27 mouse cellular contexts compared by ENCODE assay signal in the genomic region with DNA sequence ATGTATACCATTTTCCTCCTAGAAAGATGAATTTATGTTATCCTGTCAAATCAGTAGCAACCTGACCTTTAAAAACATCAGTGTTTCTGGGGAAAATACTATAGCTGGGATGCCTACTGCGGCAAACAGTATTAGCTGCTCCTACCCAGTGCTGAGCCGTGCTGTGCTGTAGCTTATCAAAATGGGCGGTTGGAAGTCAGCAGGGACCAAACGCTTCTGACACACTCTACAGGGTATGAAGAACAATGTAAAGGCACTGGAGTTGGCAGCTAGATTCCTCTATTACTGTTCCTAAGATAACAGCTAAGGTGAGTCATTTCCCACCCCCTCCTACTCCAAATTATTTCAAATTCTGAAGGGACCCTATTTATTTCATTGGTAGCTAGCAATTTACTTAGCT. TPM values are rescaled to one million over a fixed set of nuclear protein-coding genes. Genes with fewer than 3 reads are reported as not detected.
DNase-seq lines count a peak whose midpoint lies in the region; ATAC-seq lines count a peak whose summit lies in the region.
"Had no signal": no experiment of that assay in that cellular context is flagged by ENCODE, and none has a peak within 500 bp of the region (broad histone marks: within the 10 kb centered on the region; RNA-seq: fewer than 3 reads in every experiment).

No protein-coding gene starts in this region.

- H3K4me3 ChIP-seq in heart, embryonic 10.5 days = no peak overlapping the region
- no peak overlapping the region for H3K4me3 ChIP-seq in neural tube, embryonic 15.5 days (replicated peaks)
- no peak overlapping the region for H3K4me3 ChIP-seq in intestine, embryonic 15.5 days (replicated peaks)

- H3K36me3 ChIP-seq in heart, embryonic 10.5 days = no peaks in the 10 kb centered on the region
- no peaks in the 10 kb centered on the region for H3K36me3 ChIP-seq in neural tube, embryonic 15.5 days
- no peaks in the 10 kb centered on the region for H3K36me3 ChIP-seq in intestine, embryonic 15.5 days
- H3K36me3 ChIP-seq: G1E had no signal

- H3K4me2 ChIP-seq in neural tube, embryonic 15.5 days = no peak overlapping the region
- H3K4me2 ChIP-seq in intestine, embryonic 15.5 days (replicated peaks) = no peak overlapping the region

- DNase-seq in heart, embryonic 10.5 days (ENCODE audit: low spot score) = peak; percentile 51
- no peak for DNase-seq in heart, adult 18-20 months
- no peak for DNase-seq in neural tube, embryonic 10.5 days (ENCODE audit: extremely low spot score, low spot score)
- DNase-seq in brain, adult 2 months (ENCODE audit: low read depth, low spot score) = peak; percentile 48
- DNase-seq: adrenal gland, adult 2 months; adrenal gland, adult 8-10 months; adrenal gland, postnatal 10 days; adrenal gland, postnatal 14 days; adrenal gland, postnatal 25 days; adrenal gland, postnatal 36 days; B cell, adult 2 months; cerebellum, adult 11 months; cerebellum, adult 11-12 months; cerebellum, adult 18-20 months; cerebellum, adult 2 months had no signal

- H3K27ac ChIP-seq in heart, embryonic 10.5 days = no peak overlapping the region
- H3K27ac ChIP-seq in neural tube, embryonic 15.5 days (replicated peaks) = no peak overlapping the region
- no peak overlapping the region for H3K27ac ChIP-seq in intestine, embryonic 15.5 days

- ATAC-seq in neural tube, embryonic 15.5 days (ENCODE audit: low FRiP score) = peak; percentile 69
- ATAC-seq in intestine, embryonic 15.5 days = no peak
- ATAC-seq: activated CD4-positive, CD25-positive, alpha-beta regulatory T cell, adult 4 months; CD4-positive, CD25-positive, alpha-beta regulatory T cell, adult 4 months; Patski had no signal

- H3K27me3 ChIP-seq in heart, embryonic 10.5 days (ENCODE audit: insufficient read depth, poor library complexity, severe bottlenecking) = no peaks in the 10 kb centered on the region
- H3K27me3 ChIP-seq in neural tube, embryonic 15.5 days (replicated peaks) = no peaks in the 10 kb centered on the region
- H3K27me3 ChIP-seq in intestine, embryonic 15.5 days (replicated peaks) = no peaks in the 10 kb centered on the region
- H3K27me3 ChIP-seq: Patski had no signal

- H3K4me1 ChIP-seq in heart, embryonic 10.5 days = no peaks in the 10 kb centered on the region
- no peaks in the 10 kb centered on the region for H3K4me1 ChIP-seq in neural tube, embryonic 15.5 days
- H3K4me1 ChIP-seq in intestine, embryonic 15.5 days (replicated peaks) = no peaks in the 10 kb centered on the region

- no peaks in the 10 kb centered on the region for H3K9me3 ChIP-seq in heart, embryonic 10.5 days
- H3K9me3 ChIP-seq in neural tube, embryonic 15.5 days (replicated peaks) = no peaks in the 10 kb centered on the region
- H3K9me3 ChIP-seq in intestine, embryonic 15.5 days = no peaks in the 10 kb centered on the region

- no peak overlapping the region for H3K9ac ChIP-seq in neural tube, embryonic 15.5 days (replicated peaks)
- H3K9ac ChIP-seq in intestine, embryonic 15.5 days = no peak overlapping the region

- 67% methylated on average over 4 of the region's 4 CpGs for WGBS in heart, embryonic 10.5 days
- WGBS in neural tube, embryonic 15.5 days = 69% methylated on average over 4 of the region's 4 CpGs
- WGBS in intestine, embryonic 15.5 days = 78% methylated on average over 4 of the region's 4 CpGs

RNA-seq across cellular contexts. Expression of a gene that starts 53.5 kb away (rescaled TPM):
- polyA plus RNA-seq in heart, embryonic 10.5 days (2016; fragmentation: Nextera tagmentation; extraction: Ambion mirVana) = not detected in 2 replicates
- total RNA-seq in heart, adult 18-20 months (2021) = not detected
- polyA plus RNA-seq in neural tube, embryonic 15.5 days (2015; fragmentation: Nextera tagmentation; extraction: Ambion mirVana) = not detected in 2 replicates
- polyA plus RNA-seq in intestine, embryonic 15.5 days (2015; fragmentation: Nextera tagmentation; extraction: Ambion mirVana) = 0.18 TPM in 1 of 2 replicates, not detected in the other
- total RNA-seq: adrenal gland, adult 18-20 months; adrenal gland, adult 2 months; adrenal gland, adult 8-10 months; adrenal gland, postnatal 10 days; adrenal gland, postnatal 14 days; adrenal gland, postnatal 25 days; adrenal gland, postnatal 36 days; adrenal gland, postnatal 4 days; CH12.LX; ES-E14; G1E; MEL had no signal
- polyA plus RNA-seq: activated CD4-positive, CD25-positive, alpha-beta regulatory T cell, adult 4 months; adrenal gland, adult 2 months; C2C12; CD4-positive, CD25-positive, alpha-beta regulatory T cell, adult 4 months; G1E; Patski had no signal

Comparison
In these comparisons a context has a peak if more than half of its experiments do, and no peak if none do; other contexts are left out.
1. DNase-seq: peak in heart, embryonic 10.5 days (single experiment) and brain, adult 2 months (single experiment); none in heart, adult 18-20 months (0 of 2) and neural tube, embryonic 10.5 days (single experiment).